Mouse (Mus musculus): ENCODE results near the gene Crtc1. TPM values are rescaled to one million over a fixed set of nuclear protein-coding genes. Genes with fewer than 3 reads are reported as not detected.
A peak's percentile ranks its signal among the peaks of the same experiment; 100 is the strongest.

The Crtc1 gene
- polyA plus RNA-seq, 2 experiments = 2.9 to 3.9 TPM

DNA sequence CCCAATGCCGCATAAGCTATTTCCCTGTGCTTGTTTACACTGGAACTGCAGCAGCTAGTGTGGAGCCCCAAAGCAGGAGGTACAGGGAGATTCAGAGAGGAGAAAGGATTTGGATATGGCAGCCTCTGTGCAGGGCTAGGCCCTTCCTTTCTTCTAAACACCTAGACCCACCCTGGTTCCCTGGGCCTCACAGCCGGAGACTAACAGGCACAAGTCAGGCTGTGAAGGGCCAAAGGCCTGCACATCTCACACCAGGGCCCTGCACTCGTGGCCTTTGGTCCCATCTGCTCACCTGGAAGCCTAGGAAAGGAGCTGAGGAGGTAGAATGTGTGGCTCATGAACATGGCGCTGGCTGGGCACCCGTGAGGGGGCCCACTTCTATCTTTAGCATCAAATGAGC lies 43.2 kb downstream of the Crtc1 start:
- TF ChIP-seq EP300 (IDR thresholded peaks at IDR 0.05; ENCODE audit: low read depth) (no peak), CTCF (IDR thresholded peaks at IDR 0.05; ENCODE audit: low read depth) (no peak)
- no peaks in the 10 kb centered on the region for H3K36me3 ChIP-seq (replicated peaks; ENCODE audit: control insufficient read depth, insufficient read depth, low read depth)
- H3K27me3 ChIP-seq (ENCODE audit: control insufficient read depth, insufficient read depth, low read length) = no peaks in the 10 kb centered on the region
- H3K4me3 ChIP-seq (ENCODE audit: insufficient read depth in 1 of 2, low read depth in 2 of 2, low read length in 2 of 2) = no peak overlapping the region
- no peak for DNase-seq (ENCODE audit: low read depth in 3 of 3, low spot score in 3 of 3)
- H3K9ac ChIP-seq (replicated peaks) = no peak overlapping the region
- H3K9me3 ChIP-seq (ENCODE audit: control insufficient read depth, low read length) = no peaks in the 10 kb centered on the region
- WGBS (ENCODE audit: insufficient replicate concordance) = 71% methylated on average over 5 of the region's 5 CpGs
- no peak for ATAC-seq (ENCODE audit: insufficient read depth)
- H3K4me2 ChIP-seq (ENCODE audit: low read depth) = no peak overlapping the region
- H3K4me1 ChIP-seq (replicated peaks; ENCODE audit: control insufficient read depth in 2 of 2, insufficient read depth in 2 of 2, low read length in 1 of 2) = no peaks in the 10 kb centered on the region
- no peak overlapping the region for H3K27ac ChIP-seq

DNA sequence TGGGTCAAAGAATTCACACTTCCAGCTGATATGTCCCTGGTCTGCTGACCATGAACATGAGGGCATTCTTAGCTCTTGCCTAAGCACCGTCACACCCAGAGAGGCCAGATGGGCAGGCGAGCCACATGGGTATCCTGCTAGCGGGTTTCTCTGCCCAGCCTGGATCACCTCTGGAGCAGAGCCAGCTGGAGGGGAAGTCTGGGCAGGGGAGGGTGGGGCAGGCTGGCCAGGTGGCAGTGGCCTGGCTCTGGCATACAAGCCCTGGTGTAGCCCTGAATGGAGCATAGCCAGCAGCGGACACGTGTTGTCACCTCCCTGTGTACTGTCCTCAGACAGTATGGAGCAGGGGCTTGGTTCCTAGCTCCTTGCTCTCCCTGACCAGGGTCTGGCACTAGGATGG lies 43.7 kb downstream of the Crtc1 start:
- Histone ChIP-seq H3K27me3 (ENCODE audit: control insufficient read depth, insufficient read depth, low read length) (no peaks in the 10 kb centered on the region), H3K9ac (replicated peaks) (no peak overlapping the region), H3K36me3 (replicated peaks; ENCODE audit: control insufficient read depth, insufficient read depth, low read depth) (no peaks in the 10 kb centered on the region), H3K4me2 (ENCODE audit: low read depth) (no peak overlapping the region), H3K27ac (no peak overlapping the region), H3K9me3 (ENCODE audit: control insufficient read depth, low read length) (no peaks in the 10 kb centered on the region), H3K4me1 (replicated peaks; ENCODE audit: control insufficient read depth in 2 of 2, insufficient read depth in 2 of 2, low read length in 1 of 2) (no peaks in the 10 kb centered on the region), H3K4me3 (ENCODE audit: insufficient read depth in 1 of 2, low read depth in 2 of 2, low read length in 2 of 2) (no peak overlapping the region)
- TF ChIP-seq EP300 (IDR thresholded peaks at IDR 0.05; ENCODE audit: low read depth) (no peak), CTCF (IDR thresholded peaks at IDR 0.05; ENCODE audit: low read depth) (no peak)
- no peak for ATAC-seq (ENCODE audit: insufficient read depth)
- DNase-seq (ENCODE audit: low read depth in 3 of 3, low spot score in 3 of 3) = no peak
- 75% methylated on average over 5 of the region's 5 CpGs for WGBS (ENCODE audit: insufficient replicate concordance)

DNA sequence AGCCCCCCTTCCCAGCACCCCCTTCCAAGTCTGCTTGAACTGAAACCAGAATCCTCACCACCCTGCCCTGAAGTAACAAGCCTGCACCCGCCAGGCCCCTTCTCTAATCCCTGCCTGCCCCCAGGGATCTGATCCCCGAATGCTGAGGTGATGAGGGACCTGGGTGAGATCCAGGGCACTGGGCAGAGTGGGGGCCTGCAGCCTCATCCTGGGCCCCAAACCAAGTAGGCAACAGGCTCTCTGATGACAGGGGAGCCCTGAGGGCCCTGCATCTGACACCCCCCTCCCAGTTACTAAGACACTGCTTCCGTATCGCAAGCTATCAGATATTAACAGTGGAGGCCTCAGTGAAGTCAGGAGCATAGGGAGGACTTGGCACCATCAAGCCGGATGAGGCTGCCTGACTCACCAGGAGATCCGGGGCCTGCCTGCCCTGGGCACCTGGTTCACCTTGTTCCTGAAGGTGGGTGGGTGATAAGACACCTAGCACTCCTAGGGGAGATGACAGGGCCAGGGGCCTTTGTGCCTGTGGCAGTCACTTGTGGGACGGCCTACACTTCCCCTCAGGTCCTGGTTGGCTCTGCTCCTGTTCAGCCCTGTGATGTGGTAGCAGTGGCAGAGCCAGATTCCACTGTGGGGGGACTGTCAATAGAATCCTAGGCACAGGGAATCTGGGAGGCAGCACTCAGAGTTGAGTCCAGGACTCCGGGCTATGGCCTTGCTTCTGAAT lies 44.9 kb downstream of the Crtc1 start:
- Histone ChIP-seq H3K4me2 (ENCODE audit: low read depth) (no peak overlapping the region), H3K4me1 (replicated peaks; ENCODE audit: control insufficient read depth in 2 of 2, insufficient read depth in 2 of 2, low read length in 1 of 2) (no peaks in the 10 kb centered on the region), H3K9ac (replicated peaks) (no peak overlapping the region), H3K9me3 (ENCODE audit: control insufficient read depth, low read length) (no peaks in the 10 kb centered on the region), H3K4me3 (ENCODE audit: insufficient read depth in 1 of 2, low read depth in 2 of 2, low read length in 2 of 2) (no peak overlapping the region), H3K27ac (no peak overlapping the region), H3K27me3 (ENCODE audit: control insufficient read depth, insufficient read depth, low read length) (no peaks in the 10 kb centered on the region), H3K36me3 (replicated peaks; ENCODE audit: control insufficient read depth, insufficient read depth, low read depth) (no peaks in the 10 kb centered on the region)
- WGBS (ENCODE audit: insufficient replicate concordance) = 76% methylated on average over 8 of the region's 8 CpGs
- ATAC-seq (ENCODE audit: insufficient read depth) (no peak), DNase-seq (ENCODE audit: low read depth in 3 of 3, low spot score in 3 of 3) (no peak)
- no peak for TF ChIP-seq CTCF (IDR thresholded peaks at IDR 0.05; ENCODE audit: low read depth)
- TF ChIP-seq EP300 (IDR thresholded peaks at IDR 0.05; ENCODE audit: low read depth) = no peak

DNA sequence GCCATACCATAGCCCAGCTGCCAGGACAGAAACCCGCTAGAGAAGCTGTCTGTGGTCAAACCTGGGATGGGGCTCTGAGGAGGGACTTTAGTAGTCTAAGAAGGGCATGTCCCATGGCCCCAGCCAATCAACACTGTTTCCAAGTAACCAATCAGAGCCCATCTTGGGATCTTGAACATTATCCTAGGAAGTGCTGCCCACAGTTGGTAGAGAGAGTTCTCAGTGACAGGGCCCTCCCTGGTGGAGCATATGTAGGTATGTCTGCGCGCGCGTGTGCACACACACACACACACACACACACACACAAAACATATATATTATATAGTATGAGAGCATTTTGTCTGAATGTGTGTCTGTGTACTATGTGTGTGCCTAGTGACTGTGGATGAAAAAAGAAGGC lies 46.3 kb downstream of the Crtc1 start:
- no peaks in the 10 kb centered on the region for H3K4me1 ChIP-seq (replicated peaks; ENCODE audit: control insufficient read depth in 2 of 2, insufficient read depth in 2 of 2, low read length in 1 of 2)

DNA sequence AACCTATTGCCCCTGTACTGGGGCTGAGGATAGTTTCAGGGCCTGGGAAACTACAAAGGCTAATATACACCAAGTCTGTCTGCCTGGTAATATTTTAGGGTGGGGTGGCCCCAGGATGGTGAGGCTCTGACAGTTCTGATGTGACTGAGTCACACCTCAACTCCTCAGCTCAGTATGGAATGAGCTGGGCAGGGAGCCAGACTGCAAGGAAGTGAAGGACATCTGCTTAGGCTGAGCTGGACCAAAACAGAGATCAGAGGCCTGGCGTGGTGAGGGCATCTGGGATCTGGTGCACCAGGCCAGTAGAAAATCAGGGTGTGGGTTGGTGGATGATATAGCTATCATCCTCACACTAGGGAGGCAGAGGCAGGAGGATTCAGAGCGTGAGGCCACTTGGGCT lies 49.7 kb downstream of the Crtc1 start:
- WGBS (ENCODE audit: insufficient replicate concordance) = 63% methylated on average over 2 of the region's 2 CpGs
- Histone ChIP-seq H3K9me3 (ENCODE audit: control insufficient read depth, low read length) (no peaks in the 10 kb centered on the region), H3K27ac (no peak overlapping the region), H3K9ac (replicated peaks) (no peak overlapping the region), H3K4me3 (ENCODE audit: insufficient read depth in 1 of 2, low read depth in 2 of 2, low read length in 2 of 2) (no peak overlapping the region), H3K4me1 (replicated peaks; ENCODE audit: control insufficient read depth in 2 of 2, insufficient read depth in 2 of 2, low read length in 1 of 2) (no peaks in the 10 kb centered on the region), H3K4me2 (ENCODE audit: low read depth) (no peak overlapping the region), H3K27me3 (ENCODE audit: control insufficient read depth, insufficient read depth, low read length) (no peaks in the 10 kb centered on the region), H3K36me3 (replicated peaks; ENCODE audit: control insufficient read depth, insufficient read depth, low read depth) (no peaks in the 10 kb centered on the region)
- TF ChIP-seq CTCF (IDR thresholded peaks at IDR 0.05; ENCODE audit: low read depth) (no peak), EP300 (IDR thresholded peaks at IDR 0.05; ENCODE audit: low read depth) (no peak)
- DNase-seq (ENCODE audit: low read depth in 3 of 3, low spot score in 3 of 3) = no peak
- no peak for ATAC-seq (ENCODE audit: insufficient read depth)

More for the DNA sequence above, 46.3 kb downstream of the Crtc1 start:
- Histone ChIP-seq H3K27ac (no peak overlapping the region), H3K9me3 (ENCODE audit: control insufficient read depth, low read length) (no peaks in the 10 kb centered on the region), H3K9ac (replicated peaks) (no peak overlapping the region), H3K27me3 (ENCODE audit: control insufficient read depth, insufficient read depth, low read length) (no peaks in the 10 kb centered on the region), H3K36me3 (replicated peaks; ENCODE audit: control insufficient read depth, insufficient read depth, low read depth) (no peaks in the 10 kb centered on the region), H3K4me2 (ENCODE audit: low read depth) (no peak overlapping the region), H3K4me3 (ENCODE audit: insufficient read depth in 1 of 2, low read depth in 2 of 2, low read length in 2 of 2) (no peak overlapping the region)
- TF ChIP-seq CTCF (IDR thresholded peaks at IDR 0.05; ENCODE audit: low read depth) (no peak), EP300 (IDR thresholded peaks at IDR 0.05; ENCODE audit: low read depth) (no peak)
- ATAC-seq (ENCODE audit: insufficient read depth) (0 out of 2 replicates have a peak, but pooled peaks have one; percentile 36), DNase-seq (ENCODE audit: low read depth in 3 of 3, low spot score in 3 of 3) (no peak)
- WGBS (ENCODE audit: insufficient replicate concordance) = 81% methylated on average over 5 of the region's 5 CpGs

Measured in liver, embryonic 14.5 days (tissue).